Mouse (Mus musculus): ENCODE measurements around the gene Arhgef12. TPM values are rescaled to one million over a fixed set of nuclear protein-coding genes. Genes with fewer than 3 reads are reported as not detected.

Arhgef12 gene
- polyA plus RNA-seq, 1 experiment from 2014 or later = 20.5 TPM

DNA sequence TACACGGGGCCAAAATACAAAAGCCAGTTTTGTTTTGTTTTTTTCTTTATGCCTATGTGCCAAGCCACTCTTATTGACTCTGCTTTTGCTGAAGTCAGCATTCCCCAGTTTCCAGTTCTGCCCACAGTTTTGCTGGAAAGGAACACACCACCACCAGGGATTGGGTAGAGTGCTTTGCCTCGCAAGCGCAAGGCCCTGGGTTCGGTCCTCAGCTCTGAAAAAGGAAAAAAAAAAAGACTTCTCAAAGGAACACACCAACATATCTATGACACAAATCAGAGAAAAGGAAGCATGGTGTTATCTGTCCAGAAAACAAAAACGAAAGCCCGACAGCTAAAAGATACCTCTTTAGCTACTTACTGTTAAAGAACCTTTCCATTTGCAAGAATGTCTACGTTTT is 2.1 kb upstream of the Arhgef12 start:
- Histone ChIP-seq H3K4me1 (ENCODE audit: control insufficient read depth in 2 of 2, insufficient read depth in 2 of 2, low read length in 2 of 2) (peaks cover 0 to 10% of the 10 kb centered on the region in 2 experiments; a peak in 1 of 4 replicates), H3K27ac (replicated peaks in 1 of 2; ENCODE audit: control insufficient read depth in 1 of 2, insufficient read depth in 1 of 2, low read depth in 2 of 2, low read length in 2 of 2) (no peak overlapping the region), H3K9me3 (ENCODE audit: control insufficient read depth, low read length) (no peaks in the 10 kb centered on the region), H3K4me3 (ENCODE audit: control insufficient read depth in 1 of 2, insufficient read depth in 1 of 2, low read depth in 1 of 2, low read length in 2 of 2) (no peak overlapping the region), H3K27me3 (ENCODE audit: control insufficient read depth, insufficient read depth, low read length) (no peaks in the 10 kb centered on the region), H3K9ac (ENCODE audit: low read length) (no peak overlapping the region), H3K4me2 (ENCODE audit: low read length) (no peak overlapping the region), H3K36me3 (ENCODE audit: control insufficient read depth, insufficient read depth, low read length) (peaks cover 32% of the 10 kb centered on the region)
- 75% methylated on average over 7 of the region's 7 CpGs for whole genome bisulfite sequencing
- no peak for ATAC-seq (ENCODE audit: insufficient number of reproducible peaks, insufficient read depth, low FRiP score, low read depth)

DNA sequence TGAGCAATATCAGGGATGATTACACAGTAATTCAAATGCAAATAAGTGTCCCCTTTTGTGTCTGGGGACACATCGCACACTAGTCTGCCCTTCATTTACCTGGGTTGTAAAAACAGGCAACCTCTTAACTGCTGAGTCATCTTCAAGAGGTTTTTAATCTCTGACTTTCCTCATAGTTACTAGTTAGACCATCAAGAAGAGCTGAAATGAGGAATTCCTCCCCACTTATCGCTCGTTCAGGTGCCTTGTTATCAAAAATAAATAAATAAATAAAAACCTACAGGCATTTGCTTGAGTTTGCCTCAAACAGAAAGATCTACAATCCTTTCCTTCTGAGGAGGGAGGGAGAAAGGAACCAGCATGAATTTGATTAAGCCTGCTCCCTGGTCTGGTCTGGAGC is 1.7 kb upstream of the Arhgef12 start:
- no peak for ATAC-seq (ENCODE audit: insufficient number of reproducible peaks, insufficient read depth, low FRiP score, low read depth)
- Histone ChIP-seq H3K27me3 (ENCODE audit: control insufficient read depth, insufficient read depth, low read length) (no peaks in the 10 kb centered on the region), H3K9me3 (ENCODE audit: control insufficient read depth, low read length) (no peaks in the 10 kb centered on the region), H3K27ac (replicated peaks in 1 of 2; ENCODE audit: control insufficient read depth in 1 of 2, insufficient read depth in 1 of 2, low read depth in 2 of 2, low read length in 2 of 2) (no peak overlapping the region), H3K4me1 (ENCODE audit: control insufficient read depth in 2 of 2, insufficient read depth in 2 of 2, low read length in 2 of 2) (peaks cover 0 to 11% of the 10 kb centered on the region in 2 experiments; a peak in 2 of 4 replicates), H3K4me2 (ENCODE audit: low read length) (no peak overlapping the region), H3K4me3 (ENCODE audit: control insufficient read depth in 1 of 2, insufficient read depth in 1 of 2, low read depth in 1 of 2, low read length in 2 of 2) (no peak overlapping the region), H3K36me3 (ENCODE audit: control insufficient read depth, insufficient read depth, low read length) (peaks cover 32% of the 10 kb centered on the region), H3K9ac (ENCODE audit: low read length) (no peak overlapping the region)
- 83% methylated on average over 3 of the region's 3 CpGs for WGBS

DNA sequence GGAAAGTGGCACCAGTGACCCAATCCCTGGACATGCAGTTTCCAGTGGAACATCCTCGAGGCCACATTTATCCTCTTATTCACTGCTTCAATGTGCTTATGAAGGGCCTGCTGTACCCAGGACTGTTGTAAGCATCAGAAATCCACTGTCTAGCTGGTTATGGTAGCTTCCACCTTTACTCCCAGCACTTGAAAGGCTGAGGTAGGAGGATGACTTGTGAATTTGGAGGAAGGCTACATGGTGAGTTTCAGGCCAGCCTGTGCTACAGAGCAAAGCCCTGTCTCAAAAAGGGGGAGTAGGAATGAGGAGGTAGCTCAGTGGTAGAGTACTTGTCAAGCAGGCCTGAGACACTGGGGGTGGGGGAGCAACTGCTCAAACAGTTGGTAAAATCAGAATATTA is 1.0 kb upstream of the Arhgef12 start:
- Histone ChIP-seq H3K27me3 (ENCODE audit: control insufficient read depth, insufficient read depth, low read length) (no peaks in the 10 kb centered on the region), H3K27ac (replicated peaks in 1 of 2; ENCODE audit: control insufficient read depth in 1 of 2, insufficient read depth in 1 of 2, low read depth in 2 of 2, low read length in 2 of 2) (no peak overlapping the region), H3K9me3 (ENCODE audit: control insufficient read depth, low read length) (no peaks in the 10 kb centered on the region), H3K4me2 (ENCODE audit: low read length) (no peak overlapping the region), H3K36me3 (ENCODE audit: control insufficient read depth, insufficient read depth, low read length) (peaks cover 32% of the 10 kb centered on the region), H3K9ac (ENCODE audit: low read length) (no peak overlapping the region), H3K4me3 (ENCODE audit: control insufficient read depth in 1 of 2, insufficient read depth in 1 of 2, low read depth in 1 of 2, low read length in 2 of 2) (no peak overlapping the region), H3K4me1 (ENCODE audit: control insufficient read depth in 2 of 2, insufficient read depth in 2 of 2, low read length in 2 of 2) (peaks cover under 1 to 17% of the 10 kb centered on the region in 2 experiments; a peak in 3 of 4 replicates)
- no peak for ATAC-seq (ENCODE audit: insufficient number of reproducible peaks, insufficient read depth, low FRiP score, low read depth)
- WGBS = 63% methylated on average over 1 of the region's 1 CpGs

DNA sequence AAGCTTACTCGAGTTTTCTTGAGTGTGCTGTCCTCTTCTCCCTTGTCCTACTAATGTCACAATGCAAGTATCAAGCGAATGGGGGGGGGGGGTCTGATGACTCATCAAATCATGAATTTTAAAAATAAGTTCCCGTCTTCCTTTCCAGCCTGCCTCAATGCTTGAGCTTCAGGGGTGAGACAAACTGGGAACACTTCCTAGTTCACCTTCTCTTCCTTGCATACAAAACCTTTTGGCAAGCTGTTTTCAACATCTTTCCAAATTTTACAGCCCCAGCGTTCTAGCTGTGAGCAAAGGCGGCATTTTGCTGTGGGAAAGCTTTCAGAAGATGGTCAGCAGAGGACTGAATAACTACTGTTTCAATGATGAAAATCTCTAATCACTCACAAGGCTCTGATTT is 516 bp upstream of the Arhgef12 start:
- 45% methylated on average over 5 of the region's 5 CpGs for WGBS
- H3K4me3 ChIP-seq (ENCODE audit: control insufficient read depth in 1 of 2, insufficient read depth in 1 of 2, low read depth in 1 of 2, low read length in 2 of 2) = no peak overlapping the region
- H3K27ac ChIP-seq (replicated peaks in 1 of 2; ENCODE audit: control insufficient read depth in 1 of 2, insufficient read depth in 1 of 2, low read depth in 2 of 2, low read length in 2 of 2) = peak overlapping the region; percentile 39 to 97; a peak in 1 of 4 replicates

DNA sequence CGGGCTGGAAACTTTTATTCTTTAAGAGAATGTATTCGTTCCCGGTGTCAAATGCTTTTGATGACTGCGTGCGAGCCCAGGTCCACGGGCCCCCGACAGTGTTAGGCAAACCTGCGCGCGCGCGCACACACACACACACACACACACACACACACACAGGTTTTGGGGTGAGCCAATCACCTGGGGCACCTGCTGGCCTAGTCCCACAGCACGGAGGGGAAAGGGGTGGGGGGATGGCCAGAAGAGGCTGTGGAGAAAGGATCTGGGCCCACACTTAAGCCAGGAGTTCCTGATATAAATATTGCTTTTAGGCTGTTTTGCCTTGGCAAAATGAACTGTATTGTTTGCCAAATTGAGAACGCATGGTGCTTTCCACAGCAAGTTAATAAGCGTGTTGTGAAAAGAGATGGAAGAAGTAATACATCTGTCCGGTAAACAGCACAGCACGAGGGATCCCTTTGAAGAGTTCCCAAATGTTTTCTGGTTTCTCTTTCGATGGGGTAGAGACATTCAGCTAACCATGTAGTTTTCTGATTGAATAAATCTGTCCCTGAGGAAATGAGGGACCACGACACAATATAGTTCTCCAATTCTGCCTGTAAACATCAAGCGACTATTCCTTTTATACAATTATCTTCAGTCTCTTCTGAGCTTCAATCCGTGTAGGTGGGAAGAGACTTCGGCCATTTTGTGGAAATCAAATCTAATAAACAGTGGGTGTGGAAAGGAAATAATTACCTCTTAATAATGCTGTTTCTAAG is 433 bp downstream of the Arhgef12 start:
- peak overlapping the region; percentile 83 for H3K4me2 ChIP-seq (ENCODE audit: low read length)
- peaks cover 5 to 30% of the 10 kb centered on the region in 2 experiments for H3K4me1 ChIP-seq (ENCODE audit: control insufficient read depth in 2 of 2, insufficient read depth in 2 of 2, low read length in 2 of 2)
- peaks cover 22% of the 10 kb centered on the region for H3K36me3 ChIP-seq (ENCODE audit: control insufficient read depth, insufficient read depth, low read length)
- 14% methylated on average over 22 of the region's 22 CpGs for WGBS
- H3K9ac ChIP-seq (ENCODE audit: low read length) = peak overlapping the region; percentile 93
- H3K9me3 ChIP-seq (ENCODE audit: control insufficient read depth, low read length) = no peaks in the 10 kb centered on the region
- ATAC-seq (ENCODE audit: insufficient number of reproducible peaks, insufficient read depth, low FRiP score, low read depth) = peak; percentile 7; the same call in 1 of the 2 replicates
- peak overlapping the region; percentile 87 to 97 for H3K27ac ChIP-seq (replicated peaks in 1 of 2; ENCODE audit: control insufficient read depth in 1 of 2, insufficient read depth in 1 of 2, low read depth in 2 of 2, low read length in 2 of 2)
- peak overlapping the region; percentile 84 to 89 for H3K4me3 ChIP-seq (ENCODE audit: control insufficient read depth in 1 of 2, insufficient read depth in 1 of 2, low read depth in 1 of 2, low read length in 2 of 2)
- H3K27me3 ChIP-seq (ENCODE audit: control insufficient read depth, insufficient read depth, low read length) = no peaks in the 10 kb centered on the region

More for the DNA sequence above, 516 bp upstream of the Arhgef12 start:
- H3K27me3 ChIP-seq (ENCODE audit: control insufficient read depth, insufficient read depth, low read length) = no peaks in the 10 kb centered on the region
- H3K4me1 ChIP-seq (ENCODE audit: control insufficient read depth in 2 of 2, insufficient read depth in 2 of 2, low read length in 2 of 2) = peaks cover 3 to 23% of the 10 kb centered on the region in 2 experiments; a peak in 3 of 4 replicates
- H3K36me3 ChIP-seq (ENCODE audit: control insufficient read depth, insufficient read depth, low read length) = peaks cover 31% of the 10 kb centered on the region
- H3K4me2 ChIP-seq (ENCODE audit: low read length) = peak overlapping the region; percentile 83; the same call in 1 of the 2 replicates
- ATAC-seq (ENCODE audit: insufficient number of reproducible peaks, insufficient read depth, low FRiP score, low read depth) = no peak
- H3K9ac ChIP-seq (ENCODE audit: low read length) = no peak overlapping the region
- H3K9me3 ChIP-seq (ENCODE audit: control insufficient read depth, low read length) = no peaks in the 10 kb centered on the region

DNA sequence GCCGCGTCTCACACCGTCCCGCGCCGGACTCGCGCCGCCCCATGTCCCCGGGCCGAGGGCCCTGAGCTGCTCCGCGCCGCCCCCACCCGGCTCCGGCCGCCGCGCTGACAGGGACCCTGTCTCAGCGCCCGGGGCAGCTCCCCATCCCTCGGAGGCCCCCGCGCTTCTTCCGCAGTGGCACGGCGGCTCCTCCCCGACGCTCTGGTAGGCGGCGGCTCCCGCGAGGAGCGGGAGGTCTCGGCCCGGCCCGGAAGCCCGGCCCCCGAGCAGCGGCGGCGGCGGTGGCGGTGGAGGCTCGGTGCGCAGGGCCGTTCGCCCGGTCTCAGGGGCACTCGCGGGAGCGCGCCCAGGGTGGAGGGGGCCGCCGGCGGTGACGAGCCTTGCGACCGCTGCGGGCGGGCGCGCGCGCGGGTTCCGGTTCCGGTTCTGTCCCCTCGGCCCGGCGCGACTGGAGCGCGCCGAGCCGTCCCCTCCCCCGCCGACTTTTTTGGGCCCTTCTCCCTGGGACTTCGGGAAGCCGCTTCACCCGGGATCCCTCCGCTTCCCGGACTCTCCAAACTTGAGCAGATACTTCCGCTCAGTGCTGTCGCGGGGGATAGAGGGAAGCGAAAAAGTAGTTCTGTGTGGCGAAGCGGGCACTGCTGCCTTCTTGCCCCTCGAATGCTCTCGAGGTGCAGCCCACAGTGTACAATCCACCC is 1.2 kb downstream of the Arhgef12 start:
- Histone ChIP-seq H3K36me3 (ENCODE audit: control insufficient read depth, insufficient read depth, low read length) (peaks cover 15% of the 10 kb centered on the region), H3K4me2 (ENCODE audit: low read length) (peak overlapping the region; percentile 83), H3K9ac (ENCODE audit: low read length) (peak overlapping the region; percentile 93), H3K27ac (replicated peaks in 1 of 2; ENCODE audit: control insufficient read depth in 1 of 2, insufficient read depth in 1 of 2, low read depth in 2 of 2, low read length in 2 of 2) (peak overlapping the region; percentile 87 to 97), H3K4me1 (ENCODE audit: control insufficient read depth in 2 of 2, insufficient read depth in 2 of 2, low read length in 2 of 2) (peaks cover 5 to 30% of the 10 kb centered on the region in 2 experiments), H3K4me3 (ENCODE audit: control insufficient read depth in 1 of 2, insufficient read depth in 1 of 2, low read depth in 1 of 2, low read length in 2 of 2) (peak overlapping the region; percentile 84 to 89), H3K9me3 (ENCODE audit: control insufficient read depth, low read length) (no peaks in the 10 kb centered on the region), H3K27me3 (ENCODE audit: control insufficient read depth, insufficient read depth, low read length) (no peaks in the 10 kb centered on the region)
- peak; percentile 81 for ATAC-seq (ENCODE audit: insufficient number of reproducible peaks, insufficient read depth, low FRiP score, low read depth)
- under 1% methylated on average over 76 of the region's 91 CpGs for WGBS

DNA sequence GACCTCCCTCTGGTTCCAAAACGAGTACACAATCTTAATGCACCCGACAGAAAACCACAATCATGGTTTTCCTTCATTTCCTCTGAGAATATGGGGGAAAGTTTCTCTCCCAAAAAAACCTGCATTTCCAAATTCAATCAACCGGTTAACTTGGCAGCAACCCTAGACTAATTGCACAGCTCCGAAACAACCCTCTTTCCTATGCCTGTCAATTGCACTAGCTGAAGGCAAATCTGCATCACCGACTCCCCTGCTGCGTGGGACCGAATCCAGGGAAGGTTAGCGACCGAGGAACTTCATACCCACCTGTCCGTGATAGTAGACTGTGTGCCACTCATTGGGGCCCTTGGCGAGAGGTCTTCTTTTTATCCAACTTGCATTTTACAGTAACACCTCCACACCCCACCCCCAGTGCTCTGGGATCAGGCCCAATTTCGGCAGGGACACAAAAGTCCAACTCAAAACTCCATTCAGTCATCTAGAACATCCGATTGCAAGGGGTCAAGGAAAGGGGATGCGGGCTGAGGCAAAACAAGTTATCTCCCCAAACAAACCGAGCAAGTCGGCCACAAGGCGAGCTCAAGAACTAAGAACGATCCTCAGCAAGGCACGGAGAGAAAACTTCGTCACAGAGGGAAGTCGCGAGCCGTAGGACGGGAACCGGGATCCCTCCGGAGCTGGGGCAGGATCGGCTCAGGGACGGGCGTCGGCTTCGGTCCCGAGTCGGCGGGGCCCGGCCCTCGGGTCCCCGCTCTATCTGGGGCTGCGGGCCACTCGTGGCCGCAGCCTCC is 2.0 kb downstream of the Arhgef12 start:
- Histone ChIP-seq H3K27me3 (ENCODE audit: control insufficient read depth, insufficient read depth, low read length) (no peaks in the 10 kb centered on the region), H3K4me2 (ENCODE audit: low read length) (peak overlapping the region; percentile 83), H3K4me1 (ENCODE audit: control insufficient read depth in 2 of 2, insufficient read depth in 2 of 2, low read length in 2 of 2) (peaks cover 5 to 31% of the 10 kb centered on the region in 2 experiments)

More for the DNA sequence above, 2.0 kb downstream of the Arhgef12 start:
- Histone ChIP-seq H3K9ac (ENCODE audit: low read length) (peak overlapping the region; percentile 93), H3K27ac (replicated peaks in 1 of 2; ENCODE audit: control insufficient read depth in 1 of 2, insufficient read depth in 1 of 2, low read depth in 2 of 2, low read length in 2 of 2) (peak overlapping the region; percentile 87 to 97), H3K4me3 (ENCODE audit: control insufficient read depth in 1 of 2, insufficient read depth in 1 of 2, low read depth in 1 of 2, low read length in 2 of 2) (peak overlapping the region; percentile 84 to 89), H3K9me3 (ENCODE audit: control insufficient read depth, low read length) (no peaks in the 10 kb centered on the region), H3K36me3 (ENCODE audit: control insufficient read depth, insufficient read depth, low read length) (0 out of 2 replicates have a peak, but pooled peaks cover 9% of the 10 kb centered on the region)
- under 1% methylated on average over 40 of the region's 40 CpGs for WGBS
- ATAC-seq (ENCODE audit: insufficient number of reproducible peaks, insufficient read depth, low FRiP score, low read depth) = no peak
